Mouse (Mus musculus): ENCODE results near the gene Cep250.
A peak's percentile ranks its signal among the peaks of the same experiment; 100 is the strongest.

Gene Cep250

DNA sequence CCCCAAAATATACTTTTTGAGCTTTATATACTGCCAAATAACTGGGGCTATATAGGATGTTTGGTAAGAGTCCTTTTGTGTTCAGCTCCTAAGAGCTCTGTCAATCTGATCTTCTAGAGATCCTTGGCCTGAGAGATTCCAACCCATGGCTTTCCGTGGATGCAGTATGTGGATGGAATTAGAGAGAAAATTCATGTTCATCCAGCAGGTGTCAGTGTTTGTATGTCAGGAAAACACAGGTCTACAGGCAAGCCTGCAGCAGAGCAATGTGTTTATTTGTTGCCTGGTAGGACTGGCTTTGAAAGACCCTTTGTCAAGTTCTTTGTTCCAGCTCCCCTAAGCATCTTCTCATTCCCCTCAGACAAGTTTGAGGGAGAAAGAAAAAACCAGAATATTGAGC, 6.7 kb downstream of the Cep250 start:
- DNase-seq (ENCODE audit: low spot score in 2 of 2) = no peak

DNA sequence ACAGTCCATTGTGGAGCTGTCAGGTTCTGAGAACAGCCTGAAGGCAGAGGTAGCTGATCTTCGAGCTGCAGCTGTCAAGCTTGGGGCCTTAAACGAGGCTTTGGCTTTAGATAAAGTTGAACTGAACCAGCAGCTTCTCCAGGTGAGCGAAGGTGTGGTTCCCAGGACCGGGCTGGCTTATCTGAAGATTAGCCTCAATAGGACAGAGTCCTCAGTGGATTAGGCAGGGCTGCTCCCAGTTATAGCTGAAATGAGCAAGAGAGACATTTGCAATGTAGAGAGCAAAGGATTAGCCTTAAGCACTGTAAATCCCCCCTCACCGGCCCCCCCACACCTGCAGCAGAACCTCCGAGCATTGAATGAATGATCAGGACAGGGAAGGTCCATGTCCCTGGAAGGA, 17.1 kb downstream of the Cep250 start:
- no peak for DNase-seq (ENCODE audit: low spot score in 2 of 2)

DNA sequence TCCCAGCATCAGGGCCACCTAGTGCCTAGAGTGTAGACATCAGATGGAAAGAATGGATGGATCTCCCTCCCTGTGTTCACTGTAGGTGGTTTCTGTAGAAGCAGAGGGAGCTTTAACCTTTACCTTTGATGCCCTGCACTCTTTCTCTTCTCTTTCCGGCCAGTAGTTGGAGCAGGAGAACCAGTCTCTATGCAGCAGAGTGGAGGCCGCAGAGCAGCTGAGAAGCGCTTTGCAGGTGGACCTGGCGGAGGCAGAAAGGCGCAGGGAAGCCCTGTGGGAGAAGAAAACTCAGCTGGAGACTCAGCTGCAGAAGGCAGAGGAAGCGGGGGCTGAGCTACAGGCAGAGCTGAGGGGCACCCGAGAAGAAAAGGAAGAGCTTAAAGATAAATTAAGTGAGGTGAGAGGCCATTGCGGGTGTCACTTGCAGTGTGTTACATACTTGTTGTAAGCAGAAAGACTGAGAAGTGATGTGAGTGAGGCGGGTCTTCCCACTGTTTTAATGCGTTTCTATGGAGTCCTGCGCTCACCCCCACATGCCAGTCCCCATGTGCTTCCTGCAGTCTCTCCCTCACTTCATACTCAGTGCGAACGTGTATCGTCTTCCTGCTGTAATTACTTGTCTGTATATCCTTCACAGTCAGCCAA, 18.0 kb downstream of the Cep250 start:
- DNase-seq (ENCODE audit: low spot score in 2 of 2) = peak in 1 of 2 experiments; percentile 48

DNA sequence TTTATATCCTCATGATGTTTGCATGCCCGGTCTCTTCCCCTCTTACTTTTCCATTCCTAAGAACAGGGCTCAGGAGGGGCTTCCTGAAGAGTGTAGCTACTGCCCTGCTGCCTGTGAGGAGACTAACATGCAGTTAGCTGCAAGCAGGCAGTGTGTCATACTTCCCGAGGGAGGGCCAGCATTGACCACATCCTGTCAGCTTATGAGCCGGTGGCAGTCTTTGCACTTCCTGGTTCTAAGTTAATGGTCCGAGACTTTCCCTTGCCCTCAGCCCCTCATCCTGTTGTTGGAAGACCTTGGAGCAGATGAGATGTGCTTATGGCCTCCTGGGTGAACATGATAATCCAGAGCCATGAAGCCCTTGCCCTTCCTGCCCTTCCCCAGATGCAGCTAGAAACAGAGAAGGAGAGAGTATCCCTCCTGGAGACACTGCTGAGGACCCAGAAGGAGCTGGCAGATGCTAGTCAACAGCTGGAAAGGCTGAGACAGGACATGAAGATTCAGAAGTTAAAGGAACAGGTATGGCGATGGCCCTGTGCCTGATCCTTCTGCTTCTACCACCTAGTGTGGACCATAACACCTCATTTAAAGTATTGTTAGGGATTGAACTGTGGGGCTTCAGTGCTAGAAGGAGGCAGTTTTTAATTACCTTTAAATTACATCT, 23.2 kb downstream of the Cep250 start:
- DNase-seq (ENCODE audit: low spot score in 2 of 2) = peak in 1 of 2 experiments; percentile 69

DNA sequence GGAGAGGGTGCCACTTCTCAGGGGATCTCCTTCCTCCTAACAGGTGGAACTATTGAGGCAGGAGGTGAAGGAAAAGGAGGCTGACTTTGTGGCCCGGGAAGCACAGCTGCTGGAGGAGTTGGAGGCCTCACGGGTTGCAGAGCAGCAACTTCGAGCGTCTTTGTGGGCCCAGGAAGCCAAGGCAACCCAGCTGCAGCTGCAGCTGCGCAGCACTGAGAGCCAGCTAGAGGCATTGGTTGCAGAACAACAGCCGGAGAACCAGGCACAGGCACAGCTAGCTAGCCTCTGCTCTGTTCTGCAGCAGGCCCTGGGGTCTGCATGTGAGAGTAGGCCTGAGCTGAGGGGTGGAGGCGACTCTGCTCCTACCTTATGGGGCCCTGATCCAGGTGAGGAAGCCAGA, 29.5 kb downstream of the Cep250 start:
- no peak for DNase-seq (ENCODE audit: low spot score in 2 of 2)

DNA sequence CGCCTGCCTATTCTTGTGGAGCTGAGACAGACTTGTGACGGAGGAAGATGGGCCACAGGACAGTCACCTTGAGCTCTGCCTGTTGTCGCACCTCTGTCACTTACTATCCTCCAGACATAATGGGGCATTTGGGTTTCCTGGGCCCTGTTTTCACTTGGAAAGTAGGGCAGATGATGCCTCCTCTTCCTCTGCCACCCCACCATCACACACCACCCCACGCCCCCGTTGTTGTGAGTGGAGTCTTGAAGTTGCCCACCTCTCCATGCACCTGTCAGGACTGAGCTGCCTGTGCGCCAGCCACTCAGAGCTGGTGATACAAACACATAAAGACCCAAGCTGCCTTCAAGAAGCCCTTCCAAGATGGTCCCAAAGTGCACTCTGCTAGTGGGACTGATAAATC, 30.9 kb downstream of the Cep250 start:
- DNase-seq (ENCODE audit: low spot score in 2 of 2) = no peak

DNA sequence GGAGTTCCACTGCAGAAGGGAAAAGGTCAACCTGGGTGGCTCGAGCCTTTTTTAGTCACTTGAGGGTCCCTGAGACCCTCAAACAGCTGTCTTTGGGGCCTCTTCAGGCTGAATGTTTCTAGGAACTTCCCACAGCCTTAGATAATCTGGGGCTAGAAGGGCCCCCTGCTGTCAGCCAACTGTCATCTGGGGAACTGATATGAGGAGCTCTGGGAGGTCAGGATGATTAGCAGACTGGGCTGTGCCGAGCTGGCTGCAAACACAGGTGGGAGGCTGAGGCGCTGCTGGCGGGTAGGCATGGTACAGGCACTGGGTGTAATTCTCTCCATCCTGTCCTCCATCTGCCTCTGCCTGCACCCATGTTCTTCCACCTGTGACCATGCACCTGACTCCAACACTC, 32.8 kb downstream of the Cep250 start:
- DNase-seq (ENCODE audit: low spot score in 2 of 2) = peak; percentile 42 to 72

DNA sequence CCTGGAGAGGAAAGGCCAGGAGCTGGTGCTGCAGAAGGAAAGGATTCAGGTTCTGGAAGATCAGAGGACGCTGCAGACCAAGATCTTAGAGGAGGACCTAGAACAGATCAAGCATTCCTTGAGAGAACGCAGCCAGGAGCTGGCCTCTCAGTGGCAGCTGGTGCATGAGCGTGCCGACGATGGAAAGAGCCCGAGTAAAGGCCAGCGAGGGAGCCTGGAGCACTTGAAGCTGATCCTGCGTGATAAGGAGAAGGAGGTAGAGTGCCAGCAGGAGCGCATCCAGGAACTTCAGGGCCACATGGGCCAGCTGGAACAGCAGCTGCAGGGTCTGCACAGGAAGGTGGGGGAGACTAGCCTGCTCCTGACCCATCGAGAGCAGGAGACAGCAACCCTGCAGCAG, 34.9 kb downstream of the Cep250 start:
- peak in 1 of 2 experiments; percentile 26 for DNase-seq (ENCODE audit: low spot score in 2 of 2)

DNA sequence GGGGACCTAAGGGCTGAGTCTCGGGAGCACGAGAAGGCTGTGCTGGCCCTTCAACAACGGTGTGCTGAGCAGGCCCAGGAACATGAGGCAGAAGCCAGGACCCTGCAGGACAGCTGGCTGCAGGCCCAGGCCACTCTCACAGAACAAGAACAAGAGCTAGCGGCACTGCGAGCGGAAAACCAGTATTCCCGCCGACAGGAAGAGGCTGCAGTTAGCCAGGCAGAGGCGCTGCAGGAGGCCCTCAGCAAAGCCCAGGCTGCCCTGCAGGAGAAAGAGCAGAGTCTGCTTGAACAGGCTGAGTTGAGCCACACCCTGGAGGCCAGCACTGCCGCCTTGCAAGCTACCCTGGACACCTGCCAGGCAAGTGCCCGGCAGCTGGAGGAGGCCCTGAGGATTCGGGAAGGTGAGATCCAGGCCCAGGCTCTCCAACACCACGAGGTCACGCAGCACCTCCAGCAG, 35.6 kb downstream of the Cep250 start:
- DNase-seq (ENCODE audit: low spot score in 2 of 2) = peak; percentile 53 to 75

DNA sequence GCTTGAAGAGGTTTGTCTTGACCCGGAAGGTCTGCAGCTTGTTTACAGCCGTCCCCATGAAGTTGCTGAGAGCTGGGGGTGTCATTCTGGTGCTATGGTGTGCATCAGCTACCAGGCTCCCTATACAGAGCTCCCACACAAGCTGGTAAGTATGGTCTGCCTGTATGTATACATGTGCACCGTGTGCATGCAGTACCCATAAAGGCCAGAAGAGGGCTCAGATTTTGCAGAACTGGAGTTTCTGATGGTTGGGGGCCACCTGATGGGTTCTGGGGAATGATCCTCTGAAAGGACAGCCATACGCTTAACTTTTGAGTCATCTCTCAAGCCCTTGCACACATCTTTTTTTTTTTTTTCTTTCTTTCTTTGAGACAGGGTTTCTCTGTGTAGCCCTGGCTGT, 49.1 kb downstream of the Cep250 start:
- DNase-seq (ENCODE audit: low spot score in 2 of 2) = peak in 1 of 2 experiments; percentile 54

DNA sequence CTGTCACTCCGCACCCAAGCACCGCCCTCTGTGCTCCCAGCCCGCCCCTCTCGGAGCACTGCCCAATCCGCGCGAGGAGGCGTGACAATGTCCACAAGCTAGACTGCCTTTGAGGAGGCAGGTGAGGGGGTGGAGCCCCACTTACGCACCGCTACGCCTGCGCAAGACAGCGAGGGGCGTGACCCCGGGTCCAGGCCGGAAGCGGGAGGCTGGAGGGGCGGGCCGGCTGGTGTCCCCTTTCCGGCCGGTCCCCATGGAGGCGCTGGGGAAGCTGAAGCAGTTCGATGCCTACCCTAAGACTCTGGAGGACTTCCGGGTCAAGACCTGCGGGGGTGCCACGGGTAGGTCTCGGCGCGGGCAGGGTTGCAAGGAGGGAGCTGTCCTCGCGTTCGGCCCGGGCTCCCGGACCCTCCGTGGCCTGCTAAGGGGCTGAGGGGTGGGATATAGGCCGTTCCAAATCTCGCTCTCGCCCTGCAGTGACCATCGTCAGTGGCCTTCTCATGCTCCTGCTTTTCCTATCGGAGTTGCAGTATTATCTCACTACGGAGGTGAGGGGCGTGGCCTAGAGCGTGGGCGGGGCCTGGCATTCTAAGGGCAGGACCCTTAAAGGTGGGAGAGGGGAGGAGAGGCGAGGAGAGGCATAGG, 51.8 kb downstream of the Cep250 start, which contains the start of the genes 6430550D23Rik and Ergic3:
TSS of gene 6430550D23Rik (minus strand) at position 90 of the 645 bp plus-strand sequence.
TSS of gene Ergic3 (plus strand) at position 158 of the 645 bp plus-strand sequence.
- peak; percentile 95 to 99 for DNase-seq (ENCODE audit: low spot score in 2 of 2)

DNA sequence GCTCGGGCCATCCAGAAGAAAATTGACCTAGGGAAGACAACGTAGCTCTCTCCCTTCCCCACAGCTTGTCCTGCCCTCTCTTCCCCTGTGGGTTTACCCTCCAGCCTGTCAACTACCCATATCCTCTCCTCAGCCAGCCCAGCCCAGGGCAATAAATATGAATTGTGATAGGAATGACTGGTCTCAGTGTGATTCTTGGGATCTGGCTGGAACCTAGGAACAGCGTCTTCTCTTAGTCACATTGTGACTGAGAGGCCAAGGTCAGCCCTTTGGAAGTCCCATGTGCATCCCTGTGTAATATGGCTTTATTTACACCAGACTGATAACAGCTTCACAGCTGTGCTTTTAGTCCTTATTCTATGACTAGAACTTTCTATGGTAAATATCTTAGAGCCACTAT, 61.8 kb downstream of the Cep250 start:
- DNase-seq (ENCODE audit: low spot score in 2 of 2) = no peak

DNA sequence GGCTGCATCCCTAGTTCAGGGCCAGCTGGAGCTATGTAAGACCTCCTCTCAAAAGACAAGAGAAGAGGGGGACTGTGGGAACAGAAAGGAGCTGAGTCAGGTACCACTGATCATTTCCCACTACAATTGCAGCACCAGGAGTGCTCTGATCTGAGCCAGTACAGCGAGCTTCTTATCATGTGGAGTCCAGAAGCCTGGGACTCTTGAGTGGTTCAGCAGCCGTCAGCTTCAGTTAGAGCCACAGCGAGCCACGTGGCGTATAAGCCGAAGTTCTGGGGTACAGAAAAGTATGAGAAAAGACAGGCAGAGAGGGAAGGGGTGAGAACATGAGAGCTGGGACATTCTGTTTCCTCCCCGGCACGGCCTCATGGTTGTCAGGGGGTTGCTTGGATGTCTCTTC, 65.0 kb downstream of the Cep250 start:
- no peak for DNase-seq (ENCODE audit: low spot score in 2 of 2)

DNA sequence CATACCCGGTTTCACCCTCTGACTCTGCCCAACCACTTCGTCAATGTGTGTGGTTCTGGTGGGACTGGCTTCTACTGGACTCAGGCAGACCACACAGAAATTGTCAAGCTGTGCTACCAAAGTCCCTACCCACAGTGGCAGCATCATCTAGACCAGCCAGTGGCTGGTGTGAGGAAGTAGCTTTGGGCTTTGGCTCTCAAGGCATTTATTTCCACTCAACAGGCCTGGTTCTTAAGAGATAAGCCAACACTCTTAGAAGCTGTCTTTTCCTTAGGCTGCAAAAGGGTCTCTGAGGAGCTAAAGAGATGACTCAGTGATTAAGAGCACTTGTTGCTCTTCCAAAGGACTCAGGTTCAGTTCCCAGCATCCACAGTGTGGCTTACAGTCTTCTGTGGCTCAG, 65.5 kb downstream of the Cep250 start:
- no peak for DNase-seq (ENCODE audit: low spot score in 2 of 2)

DNA sequence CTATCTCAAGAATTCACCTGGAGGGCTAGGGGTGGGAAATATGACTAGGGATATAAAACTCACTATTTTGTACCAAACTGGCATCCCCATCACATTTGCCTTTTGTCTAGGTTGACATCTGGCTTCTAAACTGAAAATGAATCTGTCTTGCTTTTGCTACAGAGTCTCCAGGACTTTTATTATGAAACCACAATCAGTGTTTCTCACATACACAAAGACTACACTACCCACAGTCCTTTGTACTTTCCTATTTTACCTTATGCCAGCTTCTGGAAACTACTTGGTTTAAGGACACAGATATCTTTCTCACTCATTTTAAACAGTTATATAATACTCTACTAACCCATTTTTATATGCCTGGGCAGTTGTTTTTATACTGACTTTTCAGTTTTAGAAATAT, 69.2 kb downstream of the Cep250 start:
- DNase-seq (ENCODE audit: low spot score in 2 of 2) = no peak

DNA sequence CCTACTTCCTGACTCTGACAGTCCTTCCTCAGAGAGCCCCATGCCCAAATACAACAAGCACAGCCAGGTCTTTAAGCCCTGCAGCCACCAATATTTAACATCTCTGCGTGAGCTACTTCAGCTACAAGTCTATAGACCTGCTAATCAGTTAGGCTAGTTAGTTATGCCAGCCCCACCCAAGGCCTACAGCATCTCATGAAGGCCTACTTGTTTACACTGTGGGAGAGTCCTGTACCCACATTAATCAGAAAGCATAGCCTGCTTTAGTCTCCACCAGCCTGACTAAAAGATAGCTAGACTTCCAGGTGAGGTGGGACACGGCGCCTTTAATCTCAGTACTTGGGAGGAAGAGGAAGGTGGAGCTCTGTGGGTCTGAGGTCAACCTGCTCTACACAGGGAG, 83.1 kb downstream of the Cep250 start:
- DNase-seq (ENCODE audit: low spot score in 2 of 2) = no peak

DNA sequence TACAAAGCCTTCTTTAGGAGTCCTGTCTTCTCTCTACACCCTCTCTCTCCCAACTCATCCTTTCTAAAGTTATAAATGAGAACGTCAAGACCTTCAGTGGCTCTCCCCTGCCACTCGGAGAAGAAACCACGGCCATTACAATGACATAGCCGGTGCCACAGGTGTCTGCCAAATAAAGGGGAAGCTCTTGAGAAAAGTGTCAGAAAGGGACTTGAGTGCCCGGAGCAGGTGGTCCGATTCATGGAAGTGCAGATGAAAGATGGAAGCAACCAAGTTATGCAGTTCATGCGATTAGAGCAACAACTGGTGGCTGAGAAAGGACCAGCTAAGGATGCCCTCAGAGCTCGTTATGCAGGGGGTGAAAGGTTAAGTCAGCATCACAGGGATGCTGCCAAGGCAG, 86.6 kb downstream of the Cep250 start:
- DNase-seq (ENCODE audit: low spot score in 2 of 2) = no peak

DNA sequence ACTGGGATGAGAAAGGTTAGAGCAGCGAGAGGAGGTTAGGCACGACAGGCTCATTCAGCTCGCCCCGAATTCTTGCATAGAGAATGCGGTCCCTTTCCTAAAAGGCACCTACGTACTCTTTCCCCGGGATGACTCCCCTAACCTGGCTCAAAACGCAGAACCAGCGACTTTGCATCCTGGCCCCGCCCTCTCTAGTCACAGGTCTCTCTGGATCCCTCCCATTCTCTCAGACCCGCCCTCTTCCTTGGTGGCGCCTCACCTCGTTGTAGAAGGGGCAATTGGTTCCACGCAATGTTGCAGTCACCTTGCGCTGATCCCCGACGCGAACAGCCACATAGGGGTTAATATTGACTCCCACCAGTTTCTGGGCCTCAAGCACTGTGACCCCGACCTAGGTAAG, 91.7 kb downstream of the Cep250 start:
- peak in 1 of 2 experiments; percentile 32 for DNase-seq (ENCODE audit: low spot score in 2 of 2)

Measured in spleen, postnatal 10 days (tissue).